Mouse (Mus musculus) cerebellum, postnatal 36 days (tissue): ENCODE data around the gene Dcst1.

Source experiments
- DNase-seq, 2 experiments: peaks; one replicate each; pipeline ENCODE4 v3.0.0; 2021 to 2022; ENCODE audit warnings: mixed read lengths in 2 of 2

Dcst1 gene

GRCm38 (mm10) chr3:89360237-89360636, 4.8 kb downstream of the Dcst1 start:
- DNase-seq = no peak

- no peak for DNase-seq
These were observed 5.4 kb downstream of the Dcst1 start for GRCm38 (mm10) chr3:89359630-89360029.

- no peak for DNase-seq
These were observed 9.0 kb downstream of the Dcst1 start for GRCm38 (mm10) chr3:89356029-89356428.

- DNase-seq = no peak
These were observed 9.5 kb downstream of the Dcst1 start for GRCm38 (mm10) chr3:89355512-89355902.

- peak; percentile 90 to 92 for DNase-seq
These were observed 10.1 kb downstream of the Dcst1 start for GRCm38 (mm10) chr3:89354816-89355511.

GRCm38 (mm10) chr3:89351271-89351670, 13.8 kb downstream of the Dcst1 start:
- no peak for DNase-seq

- peak; percentile 91 to 95 for DNase-seq
These were observed 15.1 kb downstream of the Dcst1 start, which contains the start of gene Adam15 for GRCm38 (mm10) chr3:89349869-89350501. Gene Adam15, minus strand, starts transcription at chr3:89349996.

GRCm38 (mm10) chr3:89348911-89349868, 15.9 kb downstream of the Dcst1 start:
- peak; percentile 26 to 40 for DNase-seq

- no peak for DNase-seq
These were observed 17.1 kb downstream of the Dcst1 start for GRCm38 (mm10) chr3:89347916-89348315.

- no peak for DNase-seq
These were observed 18.1 kb downstream of the Dcst1 start for GRCm38 (mm10) chr3:89346815-89347540.

- DNase-seq = no peak
These were observed 21.8 kb downstream of the Dcst1 start for GRCm38 (mm10) chr3:89343279-89343678.

GRCm38 (mm10) chr3:89341794-89342193, 23.3 kb downstream of the Dcst1 start:
- no peak for DNase-seq

GRCm38 (mm10) chr3:89340465-89340864, 24.6 kb downstream of the Dcst1 start:
- peak; percentile 75 to 76 for DNase-seq

- peak; percentile 59 to 62 for DNase-seq
These were observed 25.6 kb downstream of the Dcst1 start for GRCm38 (mm10) chr3:89339416-89339815.

- DNase-seq = no peak
These were observed 27.1 kb downstream of the Dcst1 start, which contains the start of gene Efna4 for GRCm38 (mm10) chr3:89337721-89338578. Gene Efna4, minus strand, starts transcription at chr3:89338028.

GRCm38 (mm10) chr3:89337062-89337720, 27.9 kb downstream of the Dcst1 start:
- DNase-seq = no peak

GRCm38 (mm10) chr3:89336529-89336928, 28.5 kb downstream of the Dcst1 start:
- no peak for DNase-seq

GRCm38 (mm10) chr3:89333053-89333452, 32.0 kb downstream of the Dcst1 start:
- DNase-seq = no peak

- no peak for DNase-seq
These were observed 32.6 kb downstream of the Dcst1 start for GRCm38 (mm10) chr3:89332476-89332875.

GRCm38 (mm10) chr3:89332013-89332412, 33.0 kb downstream of the Dcst1 start:
- DNase-seq = no peak

GRCm38 (mm10) chr3:89331561-89331960, 33.5 kb downstream of the Dcst1 start:
- no peak for DNase-seq
